Mouse (Mus musculus) erythroblast, embryonic 14.5 days (primary cell): ENCODE results near the gene Styxl1.

Source experiments
- GATA1 ChIP-seq: IDR thresholded peaks from 2 replicates; pipeline ENCODE4 v1.6.1; 2012; ENCODE audit warnings: low read length, inconsistent platforms, mixed read lengths
- TAL1 ChIP-seq: IDR thresholded peaks from 3 replicates; pipeline ENCODE4 v1.6.1; 2012; ENCODE audit warnings: low read length, inconsistent platforms, mixed read lengths

DNA sequence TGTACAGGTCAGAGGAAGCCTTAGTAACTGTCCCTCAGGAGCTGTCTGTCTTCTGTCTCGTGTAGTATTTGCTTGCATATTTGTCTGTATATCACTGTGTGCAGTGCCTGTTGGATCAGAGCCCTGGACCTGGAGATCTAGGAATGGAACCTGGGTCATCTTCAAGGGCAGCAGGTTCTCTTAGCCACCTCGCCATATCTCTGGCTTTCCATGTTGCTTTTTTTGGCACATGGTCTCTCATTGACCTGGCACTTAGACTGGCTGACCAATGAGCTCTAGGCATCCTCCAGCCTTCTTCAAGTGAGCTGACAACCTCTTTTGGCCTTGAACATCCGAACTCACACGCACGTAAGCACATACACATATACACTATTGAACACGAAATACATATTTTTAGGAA is 76.0 kb downstream of the Styxl1 start:
- no peak for TF ChIP-seq GATA1
- no peak for TF ChIP-seq TAL1
